ENCODE assay signal across 19 mouse cellular contexts in genomic region chr6:23207791-23208190, GRCm38 (mm10). TPM values are rescaled to one million over a fixed set of nuclear protein-coding genes. Genes with fewer than 3 reads are reported as not detected.
DNase-seq lines count a peak whose midpoint lies in the region; ATAC-seq and TF ChIP-seq lines count a peak whose summit lies in the region.
"Had no signal": no experiment of that assay in that cellular context is flagged by ENCODE, and none has a peak within 500 bp of the region (broad histone marks: within the 10 kb centered on the region; RNA-seq: fewer than 3 reads in every experiment).

No protein-coding gene starts in this region.

- no peak overlapping the region for H3K9ac ChIP-seq in lung, postnatal 0 days (replicated peaks; ENCODE audit: low read depth)
- H3K9ac ChIP-seq: embryonic facial prominence, embryonic 15.5 days; heart, embryonic 12.5 days; neural tube, embryonic 12.5 days had no signal

- no peak overlapping the region for H3K27ac ChIP-seq in kidney, adult 2 months (ENCODE audit: insufficient read depth, low read depth, low read length)
- H3K27ac ChIP-seq in lung, postnatal 0 days (ENCODE audit: low read length) = no peak overlapping the region
- H3K27ac ChIP-seq: embryonic facial prominence, embryonic 15.5 days; hindbrain, embryonic 10.5 days; neural tube, embryonic 12.5 days had no signal

- WGBS in kidney, adult 2 months = 56% methylated on average over 4 of the region's 4 CpGs
- WGBS in lung, postnatal 0 days = 67% methylated on average over 4 of the region's 4 CpGs

- ATAC-seq in lung, postnatal 0 days = no peak

- DNase-seq in embryo, embryonic 10.5 days (ENCODE audit: low spot score) = peak; percentile 22
- no peak for DNase-seq in embryo, embryonic 11 days
- DNase-seq in kidney, adult 2 months = no peak
- DNase-seq in kidney, postnatal 36 days = no peak
- DNase-seq in lung, postnatal 0 days (ENCODE audit: low spot score) = no peak
- DNase-seq in lung, postnatal 14 days = no peak
- DNase-seq in brain, embryonic 14.5 days (ENCODE audit: low read depth) = peak; percentile 48
- no peak for DNase-seq in natural killer cell, adult 2 months (ENCODE audit: low spot score in 2 of 2)
- DNase-seq: adrenal gland, postnatal 10 days; kidney, adult 9 months; liver; lung, adult 2 months; spleen, adult 18-20 months; thymus, postnatal 36 days had no signal

- TF ChIP-seq EP300 in lung, postnatal 0 days (IDR thresholded peaks at IDR 0.05) = no peak

- no peak for TF ChIP-seq POLR2A in kidney, adult 2 months (IDR thresholded peaks at IDR 0.05; ENCODE audit: low read depth, low read length)
- no peak for TF ChIP-seq POLR2A in brain, embryonic 14.5 days (IDR thresholded peaks at IDR 0.05; ENCODE audit: borderline replicate concordance, extremely low read depth, insufficient read depth, insufficient read length, poor library complexity, severe bottlenecking)

- no peak overlapping the region for H3K4me2 ChIP-seq in lung, postnatal 0 days (replicated peaks; ENCODE audit: low read depth, low read length)
- H3K4me2 ChIP-seq: embryonic facial prominence, embryonic 15.5 days; heart, embryonic 12.5 days; neural tube, embryonic 12.5 days had no signal

- TF ChIP-seq CTCF in kidney, adult 2 months (conservative IDR thresholded peaks at IDR 0.05; ENCODE audit: insufficient read depth, insufficient read length, low read depth, low read length) = 0 out of 2 replicates have a peak, but pooled peaks have one; percentile 9
- peak; percentile 30 for TF ChIP-seq CTCF in lung, postnatal 0 days (IDR thresholded peaks at IDR 0.05)
- peak; percentile 44; the same call in 1 of the 2 replicates for TF ChIP-seq CTCF in brain, embryonic 14.5 days (IDR thresholded peaks at IDR 0.05; ENCODE audit: borderline replicate concordance, extremely low read depth, insufficient read depth, insufficient read length)

- H3K27me3 ChIP-seq in kidney, adult 2 months (replicated peaks; ENCODE audit: control insufficient read depth, insufficient read depth, low read length) = no peaks in the 10 kb centered on the region
- H3K27me3 ChIP-seq in lung, postnatal 0 days (replicated peaks; ENCODE audit: insufficient read depth, low read length) = no peaks in the 10 kb centered on the region
- H3K27me3 ChIP-seq: embryonic facial prominence, embryonic 15.5 days; heart, embryonic 12.5 days; neural tube, embryonic 12.5 days had no signal

- no peaks in the 10 kb centered on the region for H3K36me3 ChIP-seq in kidney, adult 2 months (ENCODE audit: control insufficient read depth, insufficient read depth, low read length)
- H3K36me3 ChIP-seq in lung, postnatal 0 days (ENCODE audit: insufficient read depth, low read length) = no peaks in the 10 kb centered on the region
- H3K36me3 ChIP-seq: embryonic facial prominence, embryonic 15.5 days; heart, embryonic 12.5 days; hindbrain, embryonic 10.5 days; neural tube, embryonic 12.5 days had no signal

- no peaks in the 10 kb centered on the region for H3K9me3 ChIP-seq in lung, postnatal 0 days (ENCODE audit: low read length)
- H3K9me3 ChIP-seq: embryonic facial prominence, embryonic 15.5 days; heart, embryonic 12.5 days; hindbrain, embryonic 10.5 days; neural tube, embryonic 12.5 days had no signal

- no peaks in the 10 kb centered on the region for H3K4me1 ChIP-seq in kidney, adult 2 months (ENCODE audit: control insufficient read depth, insufficient read depth, low read length)
- no peaks in the 10 kb centered on the region for H3K4me1 ChIP-seq in lung, postnatal 0 days (ENCODE audit: insufficient read depth, low read depth, low read length)
- H3K4me1 ChIP-seq: embryonic facial prominence, embryonic 15.5 days; heart, embryonic 12.5 days; hindbrain, embryonic 10.5 days; neural tube, embryonic 12.5 days had no signal

- H3K4me3 ChIP-seq in kidney, adult 2 months (ENCODE audit: insufficient read depth, low read depth, low read length) = no peak overlapping the region
- H3K4me3 ChIP-seq in lung, postnatal 0 days (ENCODE audit: low read depth, low read length) = no peak overlapping the region
- H3K4me3 ChIP-seq: embryonic facial prominence, embryonic 15.5 days; heart, embryonic 12.5 days; hindbrain, embryonic 10.5 days; neural tube, embryonic 12.5 days had no signal

RNA-seq across cellular contexts. Expression of gene Fezf1, which starts 40.4 kb away (rescaled TPM):
- polyA plus RNA-seq in kidney, adult 2 months (2012; rRNA removed) = 0.03 TPM in 1 of 2 replicates, not detected in the other
- polyA plus RNA-seq in lung, postnatal 0 days (2015; fragmentation: Nextera tagmentation; extraction: Ambion mirVana) = not detected in 2 replicates
- 9.9 and 16.1 TPM in 2 replicates for polyA plus RNA-seq in brain, embryonic 14.5 days (2012; rRNA removed)
- polyA plus RNA-seq: heart, embryonic 12.5 days; neural tube, embryonic 12.5 days; stomach, embryonic 16.5 days had no signal

Comparison
In these comparisons a context has a peak if more than half of its experiments do, and no peak if none do; other contexts are left out.
1. DNase-seq: peak in embryo, embryonic 10.5 days (single experiment) and brain, embryonic 14.5 days (single experiment); none in embryo, embryonic 11 days (single experiment), kidney, adult 2 months (single experiment), kidney, postnatal 36 days (0 of 2), lung, postnatal 0 days (single experiment), lung, postnatal 14 days (single experiment) and natural killer cell, adult 2 months (0 of 2).
2. RNA of gene Fezf1, which starts 40.4 kb away (polyA plus RNA-seq): 9.9 to 16.1 TPM in brain, embryonic 14.5 days; not detected in lung, postnatal 0 days and 0.03 TPM in kidney, adult 2 months; every median in the first group is over 10 times any median in the second.
3. Peak in every context shown above with its lines, with median percentiles within 50 percentile points of each other: CTCF ChIP-seq.